Mouse (Mus musculus) liver, embryonic 11.5 days (tissue): ENCODE results near the gene Snrpd3. TPM values are rescaled to one million over a fixed set of nuclear protein-coding genes. Genes with fewer than 3 reads are reported as not detected.
A peak's percentile ranks its signal among the peaks of the same experiment; 100 is the strongest.
"Not testable (repeated sequence)": the region's sequence is repeated elsewhere in the genome, so short reads cannot be mapped to it uniquely, and the experiment has no call there.

Experiments
- ATAC-seq: fragments of 200-750 bp; cut with Nextera tagmentation; replicated peaks from 2 replicates; pipeline ENCODE4 v1.8.0; 2017; ENCODE audit warnings: moderate number of reproducible peaks, mild to moderate bottlenecking, moderate TSS enrichment, moderate library complexity; ENCODE audit not compliant: low FRiP score
- DNase-seq: peaks from one replicate; pipeline ENCODE4 v3.0.0-alpha.2; 2017; ENCODE audit warnings: low spot score
- H3K27ac ChIP-seq: fragments of 300-500 bp; sonication (generic); 2 replicates; pipeline ENCODE4 v1.5.1; 2014; ENCODE audit warnings: mild to moderate bottlenecking, low read depth, low read length, control low read depth
- H3K27me3 ChIP-seq: fragments of 300-500 bp; sonication (generic); replicated peaks from 2 replicates; pipeline ENCODE4 v1.6.1; 2014; ENCODE audit warnings: low read length, mixed read lengths; ENCODE audit not compliant: control insufficient read depth, insufficient read depth
- H3K36me3 ChIP-seq: fragments of 300-500 bp; sonication (generic); 2 replicates; pipeline ENCODE4 v1.6.1; 2014; ENCODE audit warnings: mild to moderate bottlenecking, low read length, moderate library complexity, mixed read lengths; ENCODE audit not compliant: control insufficient read depth, insufficient read depth
- H3K4me1 ChIP-seq: fragments of 300-500 bp; sonication (generic); replicated peaks from 2 replicates; pipeline ENCODE4 v1.6.1; 2014; ENCODE audit warnings: low read length, mixed read lengths; ENCODE audit not compliant: control insufficient read depth, insufficient read depth
- H3K4me2 ChIP-seq: fragments of 300-500 bp; sonication (generic); 2 replicates; pipeline ENCODE4 v1.6.1; 2014; ENCODE audit warnings: mild to moderate bottlenecking, control low read depth, moderate library complexity
- H3K4me3 ChIP-seq: fragments of 300-500 bp; sonication (generic); 2 replicates; pipeline ENCODE4 v1.5.1; 2014; ENCODE audit warnings: low read depth, low read length, control low read depth
- H3K9ac ChIP-seq: fragments of 300-500 bp; sonication (generic); 2 replicates; pipeline ENCODE4 v1.6.1; 2014; ENCODE audit warnings: low read depth, low read length, control low read depth
- H3K9me3 ChIP-seq: fragments of 300-500 bp; sonication (generic); 2 replicates; pipeline ENCODE4 v1.6.1; 2016; ENCODE audit warnings: low read length, inconsistent platforms, mixed read lengths; ENCODE audit not compliant: control insufficient read depth
- WGBS: fragments of 180-500 bp; shearing (Covaris S2); extraction: QIAGEN DNeasy Blood & Tissue Kit; methylation state at CpG from one replicate; pipeline ENCODE4 v1.1.7; 2014; 5-methylcytosine and 5-hydroxymethylcytosine counted together
- polyA plus RNA-seq: library from polyadenylated mRNA; unstranded; fragments of >200 nt; fragmentation: Nextera tagmentation; extraction: Ambion mirVana; gene quantifications from 2 replicates; pipeline ENCODE4 v1.2.1, GENCODE M21; 2014

The Snrpd3 gene
- polyA plus RNA-seq, 1 experiment from 2014 or later, result 328 TPM

DNA sequence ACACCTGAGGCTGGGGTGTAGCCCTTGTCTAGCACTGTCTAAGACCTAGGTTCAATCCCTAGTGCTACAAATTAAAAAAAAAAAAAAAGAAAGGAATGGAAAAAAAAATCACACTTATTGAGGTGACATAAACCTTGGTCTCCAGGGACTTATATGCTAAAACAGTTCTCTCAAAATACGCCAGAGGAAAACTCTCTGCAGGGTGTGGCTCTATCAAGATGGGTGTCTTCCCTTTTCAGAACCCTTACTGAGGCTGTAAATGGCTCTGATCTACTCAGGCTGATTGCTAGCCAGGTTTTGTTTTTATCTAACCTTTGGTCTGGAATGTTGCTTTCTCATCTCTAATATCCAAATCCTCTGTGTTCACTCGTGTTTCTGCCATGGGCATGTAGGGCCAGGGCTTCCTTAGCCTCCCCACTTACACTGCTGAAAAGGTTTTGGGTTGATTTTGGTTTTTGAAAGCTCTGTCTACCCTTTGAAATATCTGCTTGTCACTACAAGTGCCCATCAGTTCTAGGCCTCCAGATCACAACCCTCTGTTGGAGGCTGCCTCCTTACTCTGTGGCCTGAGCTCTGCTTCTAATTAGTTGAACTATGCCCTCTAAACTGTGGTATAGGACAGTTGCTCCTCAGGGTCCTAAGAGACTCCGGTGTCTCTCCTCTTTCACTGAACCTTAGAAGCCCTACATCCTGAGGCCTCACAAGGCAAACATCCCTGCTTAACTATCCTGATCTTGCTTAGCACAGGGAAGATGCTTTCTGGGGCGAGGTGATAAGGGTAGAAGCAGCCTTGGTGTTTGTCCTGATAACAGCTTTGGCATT, 1.9 kb upstream of the Snrpd3 start:
- Histone ChIP-seq H3K9ac (peak overlapping the region; percentile 92), H3K27me3 (no peaks in the 10 kb centered on the region), H3K4me3 (peak overlapping the region; percentile 89), H3K4me2 (peak overlapping the region; percentile 92), H3K4me1 (peaks cover 39% of the 10 kb centered on the region), H3K36me3 (peaks cover 24% of the 10 kb centered on the region), H3K9me3 (no peaks in the 10 kb centered on the region), H3K27ac (peak overlapping the region; percentile 96)
- ATAC-seq, result peak; percentile 65
- WGBS, result 27% methylated on average over 4 of the region's 4 CpGs
- no peak for DNase-seq

DNA sequence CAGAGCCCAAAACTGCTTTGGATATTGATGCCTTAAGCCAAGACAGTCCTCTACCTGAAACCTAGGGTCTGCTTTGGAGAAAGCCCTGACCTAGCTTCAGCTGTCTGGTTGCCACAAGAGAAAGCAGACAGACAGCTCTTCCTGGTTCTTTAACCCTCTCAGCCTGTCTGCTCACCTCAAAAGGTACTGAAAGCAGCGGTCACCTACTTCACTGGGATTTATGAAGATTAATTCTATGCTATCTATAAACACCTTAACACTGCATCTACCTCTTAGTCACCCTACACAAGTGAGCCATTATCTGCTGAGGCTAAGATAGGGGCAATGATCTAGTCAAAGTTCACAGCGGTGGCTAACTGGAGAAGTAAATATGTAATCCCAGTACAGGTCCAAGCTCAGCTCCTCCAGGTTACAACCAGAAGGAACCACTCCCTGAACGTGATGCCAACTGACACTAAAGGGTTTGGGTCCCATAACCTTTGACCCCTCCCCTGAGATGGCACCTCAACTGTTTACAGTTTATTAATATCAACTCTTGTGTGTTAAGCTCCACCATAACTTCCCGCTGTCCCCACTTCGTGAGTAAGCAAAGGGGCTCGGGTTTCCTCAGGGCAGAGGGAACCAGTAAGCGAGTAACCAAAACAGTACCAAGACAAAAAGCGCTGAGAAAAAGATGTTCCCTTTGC, 1.2 kb upstream of the Snrpd3 start:
- peak; percentile 45 for DNase-seq
- peaks cover 23% of the 10 kb centered on the region for H3K36me3 ChIP-seq
- peaks cover 39% of the 10 kb centered on the region for H3K4me1 ChIP-seq
- H3K9me3 ChIP-seq, result no peaks in the 10 kb centered on the region
- peak overlapping the region; percentile 92 for H3K9ac ChIP-seq
- no peaks in the 10 kb centered on the region for H3K27me3 ChIP-seq
- peak overlapping the region; percentile 96 for H3K27ac ChIP-seq
- peak overlapping the region; percentile 92 for H3K4me2 ChIP-seq
- no peak for ATAC-seq
- whole genome bisulfite sequencing, result 13% methylated on average over 8 of the region's 8 CpGs
- H3K4me3 ChIP-seq, result peak overlapping the region; percentile 89

DNA sequence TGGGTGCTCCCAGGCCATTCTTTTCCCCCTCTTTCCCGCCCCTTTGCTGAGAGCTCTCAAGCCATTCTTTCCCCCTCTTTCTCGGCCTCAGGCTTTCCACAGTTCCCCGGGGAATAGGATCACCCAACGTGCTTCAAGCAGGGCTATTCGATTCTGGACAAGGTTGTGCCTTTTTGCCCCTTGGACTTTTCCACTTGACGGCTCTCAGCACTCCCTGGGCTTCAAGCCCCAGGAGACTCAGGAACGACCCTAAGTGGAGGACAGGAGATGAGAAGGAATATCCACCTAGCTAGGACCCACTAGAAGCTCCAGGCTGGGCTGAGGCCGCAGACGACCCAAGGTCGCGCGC, 653 bp upstream of the Snrpd3 start:
- peak overlapping the region; percentile 89 for H3K4me3 ChIP-seq

DNA sequence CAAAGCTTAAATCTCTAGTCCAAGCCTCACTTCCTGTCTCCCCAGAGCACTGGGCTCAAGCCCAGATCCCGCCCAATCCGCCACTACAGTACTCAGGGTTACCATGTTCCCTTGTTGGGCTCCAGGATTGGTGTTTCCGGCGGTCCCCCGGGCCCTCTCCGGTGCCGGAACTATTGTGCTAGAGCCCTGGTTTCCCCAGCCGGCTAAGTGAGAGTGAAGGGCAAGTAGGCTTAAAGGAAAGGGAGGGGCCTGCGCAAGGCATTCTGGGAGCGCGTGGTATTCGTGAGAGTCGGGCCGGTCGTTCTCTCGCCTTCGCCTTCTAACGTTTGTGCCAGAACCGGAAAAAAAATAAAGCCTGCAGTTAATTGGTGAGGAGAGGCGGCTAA, 400 bp downstream of the Snrpd3 start, which contains the start of gene Gucd1:
TSS of gene Gucd1 (minus strand) at position 215 of the 386 bp plus-strand sequence.
- ATAC-seq (peak; percentile 79), DNase-seq (peak; percentile 96)
- Histone ChIP-seq H3K4me2 (peak within 1 kb of the TSS; percentile 92), H3K27me3 (no peaks in the 10 kb centered on the region), H3K9me3 (no peaks in the 10 kb centered on the region), H3K4me3 (peak within 1 kb of the TSS; percentile 89), H3K4me1 (peaks cover 39% of the 10 kb centered on the region), H3K27ac (peak within 1 kb of the TSS; percentile 96), H3K9ac (peak within 1 kb of the TSS; percentile 92), H3K36me3 (peaks cover 26% of the 10 kb centered on the region; the same call in 1 of the 2 replicates)
- WGBS, result 0% methylated on average over 20 of the region's 20 CpGs

More for the DNA sequence above, 653 bp upstream of the Snrpd3 start:
- DNase-seq, result no peak
- Histone ChIP-seq H3K9me3 (no peaks in the 10 kb centered on the region), H3K4me1 (peaks cover 39% of the 10 kb centered on the region), H3K9ac (peak overlapping the region; percentile 92), H3K27me3 (no peaks in the 10 kb centered on the region), H3K27ac (peak overlapping the region; percentile 96), H3K36me3 (peaks cover 21% of the 10 kb centered on the region), H3K4me2 (peak overlapping the region; percentile 92)
- 1% methylated on average over 12 of the region's 12 CpGs for WGBS
- ATAC-seq, result no peak

DNA sequence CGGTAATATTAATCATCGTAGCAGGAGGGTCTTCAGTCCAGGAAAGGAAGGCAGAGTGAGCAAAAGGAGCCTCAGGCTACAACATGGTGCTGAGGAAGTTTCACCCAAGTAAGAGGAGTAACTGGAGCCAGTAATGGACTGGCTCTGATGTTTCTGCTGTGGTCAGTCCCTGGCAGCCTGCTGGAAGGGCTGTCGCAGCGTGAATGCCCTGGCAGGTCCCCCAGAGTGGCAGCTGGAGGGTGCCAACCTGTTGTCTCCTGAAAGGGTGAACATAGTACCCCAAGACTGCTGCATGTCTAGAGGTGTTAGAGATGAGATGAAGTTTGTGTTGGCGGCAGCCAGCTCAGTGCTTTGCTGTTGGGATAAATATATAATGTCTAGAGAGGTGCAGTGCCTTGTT, 3.2 kb downstream of the Snrpd3 start:
- no peaks in the 10 kb centered on the region for H3K27me3 ChIP-seq
- DNase-seq (no peak), ATAC-seq (no peak)
- H3K4me3 ChIP-seq, result no peak overlapping the region
- H3K9ac ChIP-seq, result no peak overlapping the region
- no peak overlapping the region for H3K4me2 ChIP-seq
- no peak overlapping the region for H3K27ac ChIP-seq
- H3K9me3 ChIP-seq, result no peaks in the 10 kb centered on the region
- peaks cover 44% of the 10 kb centered on the region for H3K36me3 ChIP-seq
- WGBS, result 94% methylated on average over 5 of the region's 5 CpGs
- H3K4me1 ChIP-seq, result peaks cover 17% of the 10 kb centered on the region

DNA sequence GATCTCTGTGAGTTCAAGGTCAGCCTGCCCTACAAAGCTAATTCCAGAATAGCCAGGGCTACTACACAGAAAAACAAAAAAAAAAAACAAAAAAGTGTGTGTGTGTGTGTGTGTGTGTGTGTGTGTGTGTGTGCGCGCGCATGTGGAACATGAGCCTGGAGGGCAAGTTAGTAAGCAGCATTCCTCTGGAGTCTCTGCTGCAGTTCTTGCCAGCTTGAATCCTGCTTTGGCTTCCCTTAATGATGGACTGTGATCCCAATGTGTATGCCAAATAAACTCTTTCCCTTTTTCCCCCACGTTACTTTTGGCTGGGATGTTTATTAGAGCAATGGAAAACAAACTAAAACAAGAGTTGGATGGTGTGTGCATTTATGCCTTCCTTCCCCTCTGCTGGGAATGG, 4.3 kb downstream of the Snrpd3 start:
- peaks cover 8% of the 10 kb centered on the region for H3K4me1 ChIP-seq
- no peaks in the 10 kb centered on the region for H3K9me3 ChIP-seq
- ATAC-seq (no peak), DNase-seq (no peak)
- H3K4me2 ChIP-seq, result no peak overlapping the region
- no peak overlapping the region for H3K27ac ChIP-seq
- H3K9ac ChIP-seq, result no peak overlapping the region
- H3K4me3 ChIP-seq, result no peak overlapping the region
- peaks cover 44% of the 10 kb centered on the region for H3K36me3 ChIP-seq
- H3K27me3 ChIP-seq, result no peaks in the 10 kb centered on the region
- WGBS, result 94% methylated on average over 4 of the region's 4 CpGs

DNA sequence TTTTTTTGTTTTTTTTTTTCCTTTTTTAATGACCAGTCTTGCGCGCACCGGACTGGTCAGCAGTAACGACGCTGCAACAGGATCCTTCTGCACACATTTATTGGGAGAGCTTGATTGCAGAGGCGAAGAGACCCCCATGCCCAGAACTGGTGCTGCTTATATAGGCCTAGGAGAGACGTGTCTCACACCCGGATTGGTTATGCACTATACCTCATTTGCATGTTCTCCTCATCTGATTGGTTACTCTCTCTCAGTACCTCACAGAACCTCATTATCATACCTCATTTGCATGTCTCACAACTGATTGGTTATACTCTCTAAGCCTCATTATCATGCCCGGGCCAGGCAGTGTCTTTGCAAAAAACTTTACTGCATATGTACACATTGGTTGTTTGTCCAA, 8.1 kb downstream of the Snrpd3 start:
- WGBS, result 90% methylated on average over 9 of the region's 9 CpGs
- DNase-seq, H3K4me2 ChIP-seq, H3K4me3 ChIP-seq, H3K4me1 ChIP-seq, ATAC-seq, H3K9ac ChIP-seq, H3K27me3 ChIP-seq, H3K27ac ChIP-seq, H3K9me3 ChIP-seq: not testable (repeated sequence)
- H3K36me3 ChIP-seq, result peaks cover 37% of the 10 kb centered on the region

DNA sequence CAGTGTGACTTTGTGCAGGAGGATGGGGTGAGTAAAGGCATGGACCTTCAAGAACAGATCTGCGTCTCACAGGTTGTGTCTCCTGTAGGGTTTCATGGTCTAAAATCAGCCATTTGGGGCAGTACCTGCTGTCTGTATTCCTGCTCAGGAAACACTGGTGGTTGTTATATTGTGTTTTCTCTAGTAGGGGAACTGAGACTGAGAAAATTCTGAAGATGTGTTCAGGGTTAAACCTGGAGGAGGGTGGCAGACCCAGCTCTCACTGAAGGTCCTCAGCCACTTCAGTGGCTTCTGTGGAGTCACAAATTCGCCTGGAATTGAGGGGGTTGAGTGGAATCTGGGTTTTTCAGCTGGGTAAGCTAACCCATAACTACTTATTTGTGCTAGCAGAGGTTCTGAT, 13.0 kb downstream of the Snrpd3 start:
- ATAC-seq (no peak), DNase-seq (no peak)
- Histone ChIP-seq H3K9me3 (no peaks in the 10 kb centered on the region), H3K9ac (no peak overlapping the region), H3K4me3 (no peak overlapping the region), H3K4me2 (no peak overlapping the region), H3K4me1 (no peaks in the 10 kb centered on the region), H3K27ac (no peak overlapping the region), H3K27me3 (no peaks in the 10 kb centered on the region), H3K36me3 (peaks cover 36% of the 10 kb centered on the region)
- WGBS, result 84% methylated on average over 2 of the region's 2 CpGs
